Mouse (Mus musculus): ENCODE measurements around the gene Ubqln5. TPM values are rescaled to one million over a fixed set of nuclear protein-coding genes. Genes with fewer than 3 reads are reported as not detected.

Ubqln5 gene
- polyA plus RNA-seq, 1 experiment from 2014 or later, result not detected

DNA sequence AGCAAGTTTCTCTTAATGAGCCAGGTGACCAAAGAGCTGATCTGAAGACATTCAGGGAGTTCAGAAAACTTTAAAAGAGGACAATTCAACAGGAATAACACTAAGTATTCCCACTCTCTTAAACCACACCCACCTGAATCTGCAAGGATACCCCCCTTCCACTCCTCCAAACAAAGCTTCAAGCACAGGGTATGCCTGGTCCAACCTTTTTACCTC is 25.0 kb downstream of the Ubqln5 start, which contains the start of gene Olfr646:
Olfr646 (plus strand) TSS at position 117 of the 216 bp plus-strand sequence.
- H3K9me3 ChIP-seq (ENCODE audit: control insufficient read depth, low read length), result no peaks in the 10 kb centered on the region
- H3K36me3 ChIP-seq (ENCODE audit: control insufficient read depth, insufficient read depth, low read length), result no peaks in the 10 kb centered on the region
- H3K27me3 ChIP-seq (replicated peaks; ENCODE audit: control insufficient read depth, insufficient read depth, low read length), result no peaks in the 10 kb centered on the region
- DNase-seq (ENCODE audit: low spot score), result no peak
- H3K4me1 ChIP-seq (ENCODE audit: control insufficient read depth, insufficient read depth, low read length), result no peaks in the 10 kb centered on the region
- H3K27ac ChIP-seq (replicated peaks; ENCODE audit: low read depth, low read length), result no peak within 1 kb of the TSS
- H3K4me3 ChIP-seq (ENCODE audit: low read depth, low read length), result no peak within 1 kb of the TSS
- H3K4me2 ChIP-seq (ENCODE audit: low read depth, low read length), result no peak within 1 kb of the TSS
- ATAC-seq (ENCODE audit: low read depth), result no peak
- H3K9ac ChIP-seq (ENCODE audit: low read depth, low read length), result no peak within 1 kb of the TSS

DNA sequence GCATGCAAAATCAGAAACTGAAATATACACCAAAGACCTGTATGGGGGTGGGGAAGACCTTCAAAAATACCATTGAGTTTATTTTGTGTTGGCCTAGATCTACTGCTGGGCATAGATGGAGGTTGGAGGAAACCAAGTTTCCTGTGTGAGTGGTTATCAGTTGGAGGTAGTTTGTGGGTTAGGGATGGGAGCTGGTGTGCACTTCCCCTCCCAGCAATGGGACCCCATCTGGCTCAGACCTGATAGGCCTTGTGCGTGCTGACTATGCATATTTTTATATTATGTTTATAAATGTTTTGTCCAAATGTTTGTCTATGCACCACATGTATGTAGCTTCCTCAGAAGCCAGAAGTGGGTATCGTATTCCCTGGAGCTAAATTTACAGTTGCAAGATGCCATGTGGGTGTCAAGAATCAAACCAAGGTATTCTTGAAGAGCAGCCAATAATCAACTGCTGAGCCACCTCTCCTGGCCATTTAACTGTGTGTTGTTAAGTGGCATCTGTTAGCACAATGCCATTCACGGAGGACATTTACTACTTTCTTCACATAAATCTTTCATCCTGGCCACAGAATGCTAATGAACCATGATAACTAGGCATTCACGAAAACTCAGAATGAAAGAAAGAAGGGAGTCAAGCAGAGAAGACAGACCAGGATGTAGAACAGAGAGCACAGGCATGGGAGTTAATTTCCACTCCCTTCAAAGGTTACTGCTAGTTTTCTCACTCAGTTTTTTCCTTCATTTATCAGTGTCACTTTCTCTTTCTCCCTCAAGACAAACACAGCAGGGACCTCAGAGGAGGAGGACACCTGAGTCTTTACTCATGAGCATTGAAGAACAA is 25.5 kb downstream of the Ubqln5 start:
- ATAC-seq (ENCODE audit: low read depth), result no peak
- WGBS, result 75% methylated on average over 4 of the region's 4 CpGs
- Histone ChIP-seq H3K9ac (ENCODE audit: low read depth, low read length) (no peak overlapping the region), H3K27me3 (replicated peaks; ENCODE audit: control insufficient read depth, insufficient read depth, low read length) (no peaks in the 10 kb centered on the region), H3K36me3 (ENCODE audit: control insufficient read depth, insufficient read depth, low read length) (no peaks in the 10 kb centered on the region), H3K27ac (replicated peaks; ENCODE audit: low read depth, low read length) (no peak overlapping the region), H3K4me3 (ENCODE audit: low read depth, low read length) (no peak overlapping the region), H3K4me1 (ENCODE audit: control insufficient read depth, insufficient read depth, low read length) (no peaks in the 10 kb centered on the region), H3K9me3 (ENCODE audit: control insufficient read depth, low read length) (no peaks in the 10 kb centered on the region), H3K4me2 (ENCODE audit: low read depth, low read length) (no peak overlapping the region)
- no peak for DNase-seq (ENCODE audit: low spot score)

DNA sequence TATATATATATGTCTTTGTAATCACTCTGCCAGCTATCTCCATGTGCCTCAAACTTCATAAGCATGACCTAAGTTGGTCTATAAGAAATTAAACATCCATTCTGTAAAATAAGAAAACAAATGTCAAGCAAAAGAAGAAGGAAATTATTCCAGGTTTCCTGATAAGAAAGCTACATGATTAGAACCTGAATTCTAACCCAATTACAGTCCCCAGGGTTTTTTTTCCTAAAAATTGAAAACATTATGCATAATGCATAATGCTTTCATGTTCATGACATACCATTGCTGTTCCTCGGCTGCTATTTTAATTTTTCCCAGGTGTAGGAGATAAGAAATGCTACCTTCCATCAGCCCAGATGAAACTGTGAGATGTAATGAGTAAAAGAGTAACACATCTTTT is 44.3 kb downstream of the Ubqln5 start, which contains the start of gene Olfr645:
Olfr645 (minus strand) TSS at position 101 of the 400 bp plus-strand sequence.
- Histone ChIP-seq H3K27ac (replicated peaks; ENCODE audit: low read depth, low read length) (no peak within 1 kb of the TSS), H3K4me3 (ENCODE audit: low read depth, low read length) (no peak within 1 kb of the TSS), H3K9me3 (ENCODE audit: control insufficient read depth, low read length) (no peaks in the 10 kb centered on the region), H3K27me3 (replicated peaks; ENCODE audit: control insufficient read depth, insufficient read depth, low read length) (no peaks in the 10 kb centered on the region), H3K9ac (ENCODE audit: low read depth, low read length) (no peak within 1 kb of the TSS), H3K4me1 (ENCODE audit: control insufficient read depth, insufficient read depth, low read length) (no peaks in the 10 kb centered on the region), H3K4me2 (ENCODE audit: low read depth, low read length) (no peak within 1 kb of the TSS), H3K36me3 (ENCODE audit: control insufficient read depth, insufficient read depth, low read length) (no peaks in the 10 kb centered on the region)
- 51% methylated on average over 1 of the region's 1 CpGs for WGBS
- no peak for ATAC-seq (ENCODE audit: low read depth)
- DNase-seq (ENCODE audit: low spot score), result no peak

Other genes starting within 250 kb of the Ubqln5 start
- not detected in 2 replicates for gene Olfr66, start 243.6 kb downstream of the Ubqln5 start, polyA plus RNA-seq (2014; fragmentation: Nextera tagmentation; extraction: Ambion mirVana)
- not detected in 2 replicates for gene Olfr64, start 235.3 kb downstream of the Ubqln5 start, polyA plus RNA-seq (2014; fragmentation: Nextera tagmentation; extraction: Ambion mirVana)
- 0.13 and 0.35 TPM in 2 replicates for gene Olfr65, start 226.3 kb downstream of the Ubqln5 start, polyA plus RNA-seq (2014; fragmentation: Nextera tagmentation; extraction: Ambion mirVana)
- not detected in 2 replicates for gene Olfr631, start 201.0 kb downstream of the Ubqln5 start, polyA plus RNA-seq (2014; fragmentation: Nextera tagmentation; extraction: Ambion mirVana)
- not detected in 2 replicates for gene Olfr632, start 195.5 kb downstream of the Ubqln5 start, polyA plus RNA-seq (2014; fragmentation: Nextera tagmentation; extraction: Ambion mirVana)
- not detected in 2 replicates for gene Olfr633, start 185.4 kb downstream of the Ubqln5 start, polyA plus RNA-seq (2014; fragmentation: Nextera tagmentation; extraction: Ambion mirVana)
- not detected in 2 replicates for gene Olfr635, start 158.7 kb downstream of the Ubqln5 start, polyA plus RNA-seq (2014; fragmentation: Nextera tagmentation; extraction: Ambion mirVana)
- not detected in 2 replicates for gene Olfr638, start 131.1 kb downstream of the Ubqln5 start, polyA plus RNA-seq (2014; fragmentation: Nextera tagmentation; extraction: Ambion mirVana)
- not detected in 2 replicates for gene Olfr639, start 112.5 kb downstream of the Ubqln5 start, polyA plus RNA-seq (2014; fragmentation: Nextera tagmentation; extraction: Ambion mirVana)
- 0.13 and 0.14 TPM in 2 replicates for gene Olfr640, start 104.3 kb downstream of the Ubqln5 start, polyA plus RNA-seq (2014; fragmentation: Nextera tagmentation; extraction: Ambion mirVana)
- 0.10 TPM in 1 of 2 replicates, not detected in the other for gene Olfr641, start 94.4 kb downstream of the Ubqln5 start, polyA plus RNA-seq (2014; fragmentation: Nextera tagmentation; extraction: Ambion mirVana)
- not detected in 2 replicates for gene Olfr642, start 77.2 kb downstream of the Ubqln5 start, polyA plus RNA-seq (2014; fragmentation: Nextera tagmentation; extraction: Ambion mirVana)
- gene 4930516K23Rik, start 68.4 kb downstream of the Ubqln5 start, polyA plus RNA-seq (2014; fragmentation: Nextera tagmentation; extraction: Ambion mirVana), result not detected in 2 replicates
- gene Olfr644, start 58.0 kb downstream of the Ubqln5 start, polyA plus RNA-seq (2014; fragmentation: Nextera tagmentation; extraction: Ambion mirVana), result 0.21 and 0.38 TPM in 2 replicates
- not detected in 2 replicates for gene Olfr645, start 44.4 kb downstream of the Ubqln5 start, polyA plus RNA-seq (2014; fragmentation: Nextera tagmentation; extraction: Ambion mirVana)
- gene Olfr646, start 25.0 kb downstream of the Ubqln5 start, polyA plus RNA-seq (2014; fragmentation: Nextera tagmentation; extraction: Ambion mirVana), result not detected in 2 replicates
- not detected in 2 replicates for gene Olfr643, start 7.6 kb upstream of the Ubqln5 start, polyA plus RNA-seq (2014; fragmentation: Nextera tagmentation; extraction: Ambion mirVana)
- gene Ubqln3, start 13.5 kb upstream of the Ubqln5 start, polyA plus RNA-seq (2014; fragmentation: Nextera tagmentation; extraction: Ambion mirVana), result 0.21 and 0.25 TPM in 2 replicates
- gene Ubqlnl, start 20.7 kb upstream of the Ubqln5 start, polyA plus RNA-seq (2014; fragmentation: Nextera tagmentation; extraction: Ambion mirVana), result 0.17 and 0.45 TPM in 2 replicates
- 17.6 and 28.0 TPM in 2 replicates for gene Olfm5, start 35.0 kb upstream of the Ubqln5 start, polyA plus RNA-seq (2014; fragmentation: Nextera tagmentation; extraction: Ambion mirVana)
- gene Olfr648, start 53.6 kb upstream of the Ubqln5 start, polyA plus RNA-seq (2014; fragmentation: Nextera tagmentation; extraction: Ambion mirVana), result 0.17 and 0.18 TPM in 2 replicates
- gene Olfr649, start 66.2 kb upstream of the Ubqln5 start, polyA plus RNA-seq (2014; fragmentation: Nextera tagmentation; extraction: Ambion mirVana), result not detected in 2 replicates
- gene Trim6, start 89.0 kb upstream of the Ubqln5 start, polyA plus RNA-seq (2014; fragmentation: Nextera tagmentation; extraction: Ambion mirVana), result 0.72 and 0.89 TPM in 2 replicates
- 2.2 and 2.4 TPM in 2 replicates for gene Trim34a, start 114.6 kb upstream of the Ubqln5 start, polyA plus RNA-seq (2014; fragmentation: Nextera tagmentation; extraction: Ambion mirVana)
- gene Trim5, start 158.3 kb upstream of the Ubqln5 start, polyA plus RNA-seq (2014; fragmentation: Nextera tagmentation; extraction: Ambion mirVana), result 0.19 and 0.47 TPM in 2 replicates
- 7.2 and 7.6 TPM in 2 replicates for gene Trim12a, start 185.6 kb upstream of the Ubqln5 start, polyA plus RNA-seq (2014; fragmentation: Nextera tagmentation; extraction: Ambion mirVana)
- not detected in 2 replicates for gene Trim34b, start 199.6 kb upstream of the Ubqln5 start, polyA plus RNA-seq (2014; fragmentation: Nextera tagmentation; extraction: Ambion mirVana)
- gene Trim12c, start 223.5 kb upstream of the Ubqln5 start, polyA plus RNA-seq (2014; fragmentation: Nextera tagmentation; extraction: Ambion mirVana), result 2.1 and 2.2 TPM in 2 replicates
- 0.29 TPM in 1 of 2 replicates, not detected in the other for gene Trim30b, start 240.1 kb upstream of the Ubqln5 start, polyA plus RNA-seq (2014; fragmentation: Nextera tagmentation; extraction: Ambion mirVana)